Mouse (Mus musculus) kidney, embryonic 16.5 days (tissue): ENCODE data around the gene Camsap1. TPM values are rescaled to one million over a fixed set of nuclear protein-coding genes. Genes with fewer than 3 reads are reported as not detected.

Experiments used
- ATAC-seq: fragments of 200-750 bp; cut with Nextera tagmentation; 2 replicates; pipeline ENCODE4 v1.8.0; 2017; ENCODE audit warnings: moderate TSS enrichment; ENCODE audit not compliant: low FRiP score, low TSS enrichment
- H3K27ac ChIP-seq: fragments of 300-500 bp; sonication (generic); 2 replicates; pipeline ENCODE4 v1.5.1; 2014; ENCODE audit warnings: low read length
- H3K27me3 ChIP-seq: fragments of 300-500 bp; sonication (generic); 2 replicates; pipeline ENCODE4 v1.6.1; 2014; ENCODE audit warnings: low read length, control low read depth, mixed read lengths; ENCODE audit not compliant: insufficient read depth
- H3K36me3 ChIP-seq: fragments of 300-500 bp; sonication (generic); 2 replicates; pipeline ENCODE4 v1.6.1; 2014; ENCODE audit warnings: low read length, control low read depth, mixed read lengths; ENCODE audit not compliant: insufficient read depth
- H3K4me1 ChIP-seq: fragments of 300-500 bp; sonication (generic); 2 replicates; pipeline ENCODE4 v1.6.1; 2014; ENCODE audit warnings: low read length, control low read depth, mixed read lengths; ENCODE audit not compliant: insufficient read depth
- H3K4me2 ChIP-seq: fragments of 300-500 bp; sonication (generic); replicated peaks from 2 replicates; pipeline ENCODE4 v1.6.1; 2014; ENCODE audit warnings: low read depth, low read length
- H3K4me3 ChIP-seq: fragments of 300-500 bp; sonication (generic); 2 replicates; pipeline ENCODE4 v1.5.1; 2014; ENCODE audit warnings: mild to moderate bottlenecking, low read length
- H3K9ac ChIP-seq: fragments of 300-500 bp; sonication (generic); replicated peaks from 2 replicates; pipeline ENCODE4 v1.6.1; 2014; ENCODE audit warnings: low read length
- H3K9me3 ChIP-seq: fragments of 300-500 bp; sonication (generic); 2 replicates; pipeline ENCODE4 v1.6.1; 2016; ENCODE audit warnings: low read length, control low read depth
- WGBS: fragments of 180-500 bp; shearing (Covaris S2); extraction: QIAGEN DNeasy Blood & Tissue Kit; methylation state at CpG from one replicate; pipeline ENCODE4 v1.1.7; 2014; 5-methylcytosine and 5-hydroxymethylcytosine counted together
- polyA plus RNA-seq: library from polyadenylated mRNA; unstranded; fragments of >200 nt; fragmentation: Nextera tagmentation; extraction: Ambion mirVana; gene quantifications from 2 replicates; pipeline ENCODE4 v1.2.1, GENCODE M21; 2015

The Camsap1 gene
- polyA plus RNA-seq: 9.2 and 10.2 TPM in 2 replicates

DNA sequence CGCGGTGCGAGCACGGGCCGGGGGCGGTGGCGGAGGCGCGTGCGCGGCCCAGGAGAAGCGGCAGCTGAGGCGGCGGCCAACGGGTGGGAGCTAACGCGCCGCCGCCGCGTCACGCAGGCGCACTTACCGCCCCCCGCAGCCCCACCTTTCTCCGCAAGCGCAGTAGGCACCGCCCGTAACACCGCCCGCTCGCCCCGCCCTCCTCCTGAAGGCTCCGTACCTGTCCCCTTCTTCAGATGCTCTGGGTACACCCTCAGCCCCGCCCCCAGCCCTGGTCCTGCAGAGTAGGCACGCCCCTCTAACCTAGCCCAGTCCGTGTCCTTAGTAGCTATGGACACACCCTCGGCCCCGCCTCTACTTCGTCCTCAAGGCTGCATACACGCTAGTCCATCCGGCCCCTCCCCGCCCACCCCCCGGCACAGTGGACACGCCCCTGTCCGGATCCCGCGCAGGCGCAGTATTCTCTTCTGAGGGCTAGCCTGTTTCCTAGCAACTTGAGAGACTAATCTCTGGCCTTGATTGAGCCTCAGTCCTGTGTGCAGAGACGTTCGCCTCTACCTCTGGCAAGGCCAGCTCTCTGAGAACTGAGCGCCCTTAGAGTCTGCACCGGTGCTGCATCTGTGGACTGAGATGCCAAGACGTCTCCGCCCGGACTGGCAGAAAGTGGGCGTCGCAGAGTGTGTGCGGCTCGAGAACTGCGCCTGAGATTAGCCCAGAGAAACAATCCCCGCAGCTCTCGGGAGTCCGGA lies at the start of gene Camsap1:
Camsap1 (minus strand) TSS at position 124 of the 749 bp plus-strand sequence.
- Histone ChIP-seq H3K27me3 (no peaks in the 10 kb centered on the region), H3K9me3 (no peaks in the 10 kb centered on the region), H3K27ac (peak within 1 kb of the TSS; percentile 82), H3K36me3 (no peaks in the 10 kb centered on the region), H3K4me3 (peak within 1 kb of the TSS; percentile 93), H3K4me2 (peak within 1 kb of the TSS; percentile 93), H3K9ac (peak within 1 kb of the TSS; percentile 94), H3K4me1 (peaks cover 45% of the 10 kb centered on the region)
- peak; percentile 99 for ATAC-seq
- under 1% methylated on average over 56 of the region's 64 CpGs for WGBS

DNA sequence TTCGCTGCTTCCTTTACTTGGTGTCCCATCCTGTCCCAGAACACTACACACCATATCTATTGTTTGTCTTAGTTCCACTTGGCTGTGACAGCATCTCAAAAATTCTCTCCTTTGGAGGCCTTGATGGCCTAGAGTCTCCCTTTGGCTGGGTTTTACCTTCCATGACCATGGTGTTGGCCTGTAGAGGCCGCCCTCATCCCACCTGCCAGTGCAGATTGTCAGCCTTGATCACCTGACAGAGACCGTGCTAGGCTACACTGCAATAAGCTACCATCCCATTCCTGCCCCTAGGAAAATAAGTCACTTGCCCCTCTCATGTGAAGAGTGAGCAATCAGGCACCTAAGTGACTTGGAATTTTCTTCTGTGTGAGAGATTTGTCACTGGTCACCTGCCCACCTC lies 47.2 kb upstream of the Camsap1 start:
- H3K4me3 ChIP-seq: no peak overlapping the region
- WGBS: 33% methylated on average over 3 of the region's 3 CpGs

DNA sequence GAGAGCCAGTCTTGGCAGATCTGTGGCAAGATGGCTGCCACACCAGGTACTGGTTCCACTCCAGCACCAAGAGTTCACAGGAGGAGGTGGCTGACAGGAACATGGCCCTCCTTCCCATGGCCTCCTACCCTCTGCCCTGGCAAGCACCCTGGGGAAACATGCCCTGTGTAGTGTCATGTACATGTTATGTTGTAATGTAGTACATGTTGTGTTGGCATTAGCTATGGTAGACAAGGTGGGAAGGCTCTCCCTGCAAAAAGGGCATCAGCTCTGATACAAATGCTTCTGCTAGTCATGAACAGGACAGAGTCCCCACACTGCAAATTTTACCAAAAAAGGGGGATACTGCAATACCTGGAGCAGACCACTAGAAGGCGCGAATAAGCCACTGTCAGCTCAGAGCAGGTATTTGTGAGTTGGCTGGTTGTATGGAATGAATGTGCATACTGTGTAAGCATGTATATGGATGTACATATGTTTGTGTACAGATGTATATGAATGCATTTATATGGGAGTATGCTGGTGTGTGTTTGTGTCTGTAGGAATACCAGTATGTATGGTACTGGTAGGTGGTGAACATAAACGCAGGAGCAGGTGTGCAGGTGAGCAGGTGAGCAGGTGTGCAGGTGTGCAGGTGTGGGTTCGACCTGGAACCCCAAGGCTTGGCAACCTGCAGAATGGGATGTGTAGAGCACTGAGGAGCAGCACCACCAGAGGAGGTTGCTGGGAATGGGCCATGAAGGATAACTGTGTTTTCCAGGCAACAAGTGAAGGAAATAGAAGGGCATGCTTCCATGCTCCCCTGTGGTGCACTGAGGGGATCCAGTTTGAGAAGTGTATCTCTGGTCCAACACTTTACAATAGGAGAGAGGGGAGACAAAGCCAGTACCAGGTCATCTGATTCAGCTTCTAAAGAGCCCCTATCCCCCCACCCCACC lies 41.3 kb upstream of the Camsap1 start:
- H3K4me3 ChIP-seq: no peak overlapping the region
- ATAC-seq: no peak
- no peak overlapping the region for H3K9ac ChIP-seq
- H3K27ac ChIP-seq: no peak overlapping the region
- peaks cover 13% of the 10 kb centered on the region for H3K4me1 ChIP-seq
- H3K9me3 ChIP-seq: no peaks in the 10 kb centered on the region
- H3K36me3 ChIP-seq: no peaks in the 10 kb centered on the region
- 35% methylated on average over 4 of the region's 4 CpGs for WGBS
- H3K27me3 ChIP-seq: no peaks in the 10 kb centered on the region
- H3K4me2 ChIP-seq: no peak overlapping the region

More for the DNA sequence above, 47.2 kb upstream of the Camsap1 start:
- no peaks in the 10 kb centered on the region for H3K9me3 ChIP-seq
- no peak overlapping the region for H3K9ac ChIP-seq
- no peak for ATAC-seq
- no peak overlapping the region for H3K4me2 ChIP-seq
- no peaks in the 10 kb centered on the region for H3K4me1 ChIP-seq
- H3K27ac ChIP-seq: no peak overlapping the region
- no peaks in the 10 kb centered on the region for H3K36me3 ChIP-seq
- H3K27me3 ChIP-seq: no peaks in the 10 kb centered on the region

DNA sequence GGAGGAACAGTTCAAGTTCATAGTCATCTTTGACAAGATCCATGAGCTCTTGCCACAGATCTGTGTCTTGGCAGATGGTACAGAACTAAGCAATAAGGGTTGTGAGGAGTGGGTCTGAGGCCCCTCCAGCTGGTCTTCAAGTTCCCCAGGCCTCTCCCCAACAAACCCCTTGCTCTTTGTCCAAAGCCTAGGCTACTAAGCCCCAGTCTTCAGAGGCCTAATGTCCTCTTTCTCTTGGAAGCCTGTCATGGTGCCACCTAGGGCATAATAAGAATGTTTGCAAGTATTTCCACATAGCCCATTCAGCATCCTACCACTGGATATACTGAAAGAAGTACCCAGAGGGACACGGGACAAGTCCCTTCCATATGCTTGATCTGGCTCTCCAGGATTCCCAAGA lies 39.5 kb upstream of the Camsap1 start:
- H3K9me3 ChIP-seq: no peaks in the 10 kb centered on the region
- no peak for ATAC-seq
- H3K4me3 ChIP-seq: no peak overlapping the region
- no peak overlapping the region for H3K9ac ChIP-seq
- H3K27me3 ChIP-seq: no peaks in the 10 kb centered on the region
- no peaks in the 10 kb centered on the region for H3K36me3 ChIP-seq
- H3K4me1 ChIP-seq: peaks cover 13% of the 10 kb centered on the region
- H3K27ac ChIP-seq: no peak overlapping the region
- no peak overlapping the region for H3K4me2 ChIP-seq
- 81% methylated on average over 1 of the region's 1 CpGs for WGBS

DNA sequence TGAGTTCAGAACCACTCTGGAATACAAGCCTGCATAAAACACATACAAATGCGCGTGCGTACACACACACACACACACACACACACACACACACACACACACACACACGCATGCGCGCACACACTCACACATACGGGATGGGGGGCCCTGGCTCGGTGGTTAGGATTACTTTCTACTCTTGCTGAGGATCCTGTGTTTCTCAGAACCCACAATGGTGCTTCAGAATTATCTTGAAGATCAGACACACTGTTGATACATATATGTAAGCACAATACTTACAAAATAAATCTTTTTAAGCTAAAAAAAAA lies 39.1 kb upstream of the Camsap1 start:
- H3K9ac ChIP-seq: no peak overlapping the region; the same call in 1 of the 2 replicates
- H3K4me2 ChIP-seq: peak overlapping the region; percentile 88
- ATAC-seq: no peak
- peaks cover 13% of the 10 kb centered on the region for H3K4me1 ChIP-seq
- H3K9me3 ChIP-seq: no peaks in the 10 kb centered on the region
- H3K4me3 ChIP-seq: no peak overlapping the region; the same call in 1 of the 2 replicates
- no peaks in the 10 kb centered on the region for H3K27me3 ChIP-seq
- H3K36me3 ChIP-seq: no peaks in the 10 kb centered on the region
- WGBS: 89% methylated on average over 8 of the region's 8 CpGs
- H3K27ac ChIP-seq: 0 out of 2 replicates have a peak overlapping the region, but pooled peaks have one; percentile 44

DNA sequence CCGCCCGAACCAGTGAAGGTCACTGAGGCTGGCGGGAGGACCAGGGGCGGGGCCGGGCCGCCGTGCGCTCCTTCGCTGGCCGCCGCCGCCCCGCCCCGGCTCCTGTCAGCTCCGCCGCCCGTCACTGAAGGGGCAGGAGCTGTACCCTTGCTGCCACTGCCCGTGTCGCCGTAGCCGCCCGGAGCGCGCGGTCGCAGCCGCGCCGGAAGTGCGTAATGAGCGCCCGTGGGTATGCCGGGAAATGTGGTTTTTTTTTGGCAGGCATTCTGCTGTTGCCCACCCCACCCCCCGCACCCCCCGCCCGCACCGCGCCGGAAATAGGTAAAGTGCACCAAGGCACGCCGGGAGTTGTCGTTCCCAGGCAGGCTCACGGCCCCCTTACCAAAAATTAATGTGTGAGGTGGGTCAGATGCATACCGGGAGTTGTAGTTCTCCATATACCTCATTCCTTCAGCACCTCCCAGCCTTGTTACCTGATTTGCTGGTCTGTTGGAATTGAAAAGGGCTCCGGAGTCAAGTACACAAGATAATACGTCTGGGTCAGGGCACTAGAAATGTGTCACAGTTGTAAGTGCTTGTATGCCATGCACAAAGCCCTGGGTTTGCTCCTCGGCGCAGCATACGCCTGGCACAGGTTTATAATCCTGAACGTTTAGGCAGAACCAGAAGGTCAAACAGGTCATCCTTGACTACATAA lies 38.6 kb upstream of the Camsap1 start, which contains the start of gene Ubac1:
Ubac1 (minus strand) TSS at position 187 of the 697 bp plus-strand sequence.
- Histone ChIP-seq H3K9me3 (no peaks in the 10 kb centered on the region), H3K9ac (peak within 1 kb of the TSS; percentile 71), H3K27me3 (no peaks in the 10 kb centered on the region), H3K36me3 (no peaks in the 10 kb centered on the region), H3K4me1 (peaks cover 13% of the 10 kb centered on the region), H3K4me2 (peak within 1 kb of the TSS; percentile 88), H3K4me3 (peak within 1 kb of the TSS; percentile 73), H3K27ac (peak within 1 kb of the TSS; percentile 90)
- ATAC-seq: peak; percentile 96
- WGBS: 6% methylated on average over 47 of the region's 50 CpGs

DNA sequence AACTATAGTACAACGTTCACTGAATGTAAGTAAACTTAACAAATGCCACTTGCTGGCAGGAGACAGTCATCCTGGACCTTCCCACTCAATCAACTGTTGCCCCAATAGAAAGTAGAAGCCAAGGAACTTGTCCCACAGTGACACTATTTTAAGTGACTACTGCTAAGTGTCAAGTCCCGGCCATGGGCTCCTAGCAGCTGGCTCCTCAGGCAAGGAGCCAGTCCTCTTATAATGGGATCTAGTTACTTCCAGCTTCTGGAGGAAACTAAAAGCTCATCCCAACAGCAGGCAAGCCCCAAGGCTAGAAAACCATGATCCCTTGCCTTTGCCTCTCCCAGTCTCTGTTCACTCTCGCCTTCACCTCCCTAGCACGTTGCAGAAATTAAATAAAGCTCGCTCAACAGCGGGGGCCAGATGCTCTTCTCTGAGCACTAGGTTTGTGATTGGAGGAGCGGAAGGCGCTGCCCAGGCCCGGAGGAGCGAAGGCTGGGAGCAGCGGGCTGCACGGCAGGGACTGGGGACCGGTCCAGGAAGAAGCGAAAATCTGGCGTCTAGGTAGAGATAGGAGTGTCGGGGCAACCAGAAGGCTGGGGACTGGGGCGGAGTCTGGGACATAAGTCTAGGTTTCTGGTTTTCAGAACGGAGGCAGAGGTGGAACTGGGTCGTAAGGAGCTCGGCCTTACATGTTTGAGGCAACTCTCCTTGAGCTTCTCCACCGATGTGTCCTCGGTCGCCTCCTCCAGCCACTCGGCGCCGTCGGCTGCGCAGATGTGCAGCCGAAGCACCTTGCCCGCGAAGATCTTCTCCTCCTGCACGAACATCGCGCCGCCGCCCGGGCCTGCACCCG lies 37.9 kb upstream of the Camsap1 start:
- WGBS: 2% methylated on average over 38 of the region's 38 CpGs
- Histone ChIP-seq H3K36me3 (no peaks in the 10 kb centered on the region), H3K4me2 (peak overlapping the region; percentile 88), H3K27me3 (no peaks in the 10 kb centered on the region), H3K9ac (peak overlapping the region; percentile 71), H3K4me1 (peaks cover 13% of the 10 kb centered on the region), H3K27ac (peak overlapping the region; percentile 90), H3K9me3 (no peaks in the 10 kb centered on the region), H3K4me3 (peak overlapping the region; percentile 73)
- peak; percentile 47 for ATAC-seq

DNA sequence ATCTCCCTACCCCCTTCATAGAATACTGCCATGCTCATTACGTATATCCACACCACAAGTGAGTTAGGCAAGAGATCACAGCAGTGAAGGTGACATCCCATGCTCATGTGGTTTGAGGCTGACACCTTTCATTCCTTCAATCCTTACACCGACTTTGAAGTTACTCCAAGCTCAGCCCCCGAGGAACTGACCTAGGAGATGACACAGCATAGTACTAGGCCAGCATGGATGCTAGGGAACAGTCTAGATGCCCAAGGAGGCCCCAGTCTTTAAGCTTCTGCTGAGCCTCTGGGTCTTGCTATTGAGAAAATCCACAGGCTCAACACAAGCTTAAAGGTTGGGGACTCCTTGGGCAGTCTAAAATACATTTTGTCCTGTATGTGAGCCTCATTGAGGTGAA lies 36.8 kb upstream of the Camsap1 start:
- peak overlapping the region; percentile 71 for H3K9ac ChIP-seq
- H3K4me2 ChIP-seq: 0 out of 2 replicates have a peak overlapping the region, but pooled peaks have one; percentile 88
- peaks cover 13% of the 10 kb centered on the region for H3K4me1 ChIP-seq
- ATAC-seq: no peak
- H3K4me3 ChIP-seq: peak overlapping the region; percentile 73; the same call in 1 of the 2 replicates
- H3K36me3 ChIP-seq: peaks cover 3% of the 10 kb centered on the region
- H3K9me3 ChIP-seq: no peaks in the 10 kb centered on the region
- H3K27ac ChIP-seq: no peak overlapping the region
- H3K27me3 ChIP-seq: no peaks in the 10 kb centered on the region
- 73% methylated on average over 3 of the region's 3 CpGs for WGBS

DNA sequence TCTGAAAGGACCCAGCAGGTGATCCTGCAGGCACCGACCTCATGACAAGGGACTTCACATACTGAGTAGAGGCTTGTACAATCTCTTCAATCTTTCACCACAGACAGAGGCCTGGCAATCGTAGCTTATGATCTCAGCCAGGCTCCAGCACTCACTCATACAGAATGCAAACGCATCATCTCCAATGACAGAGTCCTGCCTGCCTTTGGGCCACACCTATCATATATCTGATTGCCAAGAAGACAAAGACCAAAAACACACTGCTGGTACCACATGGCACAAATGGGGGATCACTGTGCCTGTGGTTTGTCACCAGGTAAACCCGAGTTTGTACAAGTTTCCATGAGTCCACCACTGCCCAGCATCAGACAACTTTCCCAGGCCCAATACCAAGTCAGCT lies 34.2 kb upstream of the Camsap1 start:
- 81% methylated on average over 4 of the region's 4 CpGs for WGBS
- Histone ChIP-seq H3K27ac (no peak overlapping the region), H3K4me3 (no peak overlapping the region), H3K36me3 (peaks cover 18% of the 10 kb centered on the region), H3K27me3 (no peaks in the 10 kb centered on the region), H3K9me3 (no peaks in the 10 kb centered on the region), H3K9ac (no peak overlapping the region), H3K4me2 (no peak overlapping the region), H3K4me1 (peaks cover 13% of the 10 kb centered on the region)
- no peak for ATAC-seq
